17 mouse cellular contexts compared by ENCODE assay signal in the genomic region with DNA sequence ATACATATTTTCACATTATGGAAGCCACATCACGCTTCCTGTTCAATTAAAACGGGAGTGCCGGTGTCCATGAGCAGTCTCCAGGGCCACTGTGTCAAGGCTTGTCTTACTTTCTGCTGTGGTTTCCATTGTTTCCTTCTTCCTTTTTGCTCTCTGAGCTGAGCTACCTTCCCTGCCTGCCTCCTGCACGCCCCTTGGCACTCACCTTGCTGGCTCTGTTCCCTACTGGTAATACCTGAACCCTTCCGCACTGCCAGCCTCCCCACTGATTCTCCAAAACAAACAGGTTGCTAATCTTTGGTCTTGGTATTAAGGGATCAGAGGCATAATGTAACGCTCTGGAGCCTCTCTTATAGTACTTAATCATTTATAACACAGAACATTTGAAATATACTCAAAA.
DNase-seq lines count a peak whose midpoint lies in the region; ATAC-seq lines count a peak whose summit lies in the region.
"Had no signal": no experiment of that assay in that cellular context is flagged by ENCODE, and none has a peak within 500 bp of the region (broad histone marks: within the 10 kb centered on the region; RNA-seq: fewer than 3 reads in every experiment).

No protein-coding gene starts in this region.

- H3K4me3 ChIP-seq in kidney, embryonic 15.5 days (replicated peaks) = no peak overlapping the region
- H3K4me3 ChIP-seq: forebrain, embryonic 15.5 days; hindbrain, embryonic 10.5 days; intestine, embryonic 15.5 days; midbrain, embryonic 13.5 days; neural tube, embryonic 12.5 days had no signal

- WGBS in kidney, embryonic 15.5 days = 74% methylated on average over 6 of the region's 6 CpGs

- no peaks in the 10 kb centered on the region for H3K36me3 ChIP-seq in kidney, embryonic 15.5 days
- H3K36me3 ChIP-seq: forebrain, embryonic 15.5 days; hindbrain, embryonic 10.5 days; intestine, embryonic 15.5 days; midbrain, embryonic 13.5 days; neural tube, embryonic 12.5 days had no signal

- no peak overlapping the region for H3K4me2 ChIP-seq in kidney, embryonic 15.5 days
- H3K4me2 ChIP-seq: forebrain, embryonic 15.5 days; intestine, embryonic 15.5 days; liver, embryonic 11.5 days; midbrain, embryonic 13.5 days; neural tube, embryonic 12.5 days had no signal

- no peak for ATAC-seq in kidney, embryonic 15.5 days (replicated peaks; ENCODE audit: low FRiP score)
- ATAC-seq: CD4-positive, CD25-positive, alpha-beta regulatory T cell, adult 4 months; forebrain, embryonic 15.5 days; intestine, embryonic 15.5 days; lung, postnatal 0 days had no signal

- no peaks in the 10 kb centered on the region for H3K4me1 ChIP-seq in kidney, embryonic 15.5 days
- H3K4me1 ChIP-seq: hindbrain, embryonic 10.5 days; intestine, embryonic 15.5 days; neural tube, embryonic 12.5 days had no signal

- peak; percentile 24 to 59 for DNase-seq in kidney, adult 8-10 months
- DNase-seq in cerebellum, adult 11-12 months = peak; percentile 69
- DNase-seq in cerebellum, adult 9-11 months = peak; percentile 67
- peak; percentile 44 to 51 for DNase-seq in kidney, postnatal 36 days
- DNase-seq in retina, postnatal 1 day = no peak
- no peak for DNase-seq in embryo, embryonic 9.5 days (ENCODE audit: extremely low spot score)
- DNase-seq: adrenal gland, postnatal 25 days; gastrocnemius, postnatal 36 days had no signal

- no peak overlapping the region for H3K9ac ChIP-seq in kidney, embryonic 15.5 days
- H3K9ac ChIP-seq: forebrain, embryonic 15.5 days; intestine, embryonic 15.5 days; midbrain, embryonic 13.5 days; neural tube, embryonic 12.5 days had no signal

- no peaks in the 10 kb centered on the region for H3K27me3 ChIP-seq in kidney, embryonic 15.5 days
- H3K27me3 ChIP-seq: forebrain, embryonic 15.5 days; intestine, embryonic 15.5 days; midbrain, embryonic 13.5 days; neural tube, embryonic 12.5 days had no signal

- no peaks in the 10 kb centered on the region for H3K9me3 ChIP-seq in kidney, embryonic 15.5 days (replicated peaks)
- H3K9me3 ChIP-seq: forebrain, embryonic 15.5 days; hindbrain, embryonic 10.5 days; intestine, embryonic 15.5 days; midbrain, embryonic 13.5 days; neural tube, embryonic 12.5 days had no signal

- H3K27ac ChIP-seq in kidney, embryonic 15.5 days = no peak overlapping the region
- H3K27ac ChIP-seq: forebrain, embryonic 15.5 days; hindbrain, embryonic 10.5 days; intestine, embryonic 15.5 days; midbrain, embryonic 13.5 days; neural tube, embryonic 12.5 days had no signal

Comparison
In these comparisons a context has a peak if more than half of its experiments do, and no peak if none do; other contexts are left out.
1. DNase-seq: peak in kidney, adult 8-10 months (2 of 2), cerebellum, adult 11-12 months (single experiment), cerebellum, adult 9-11 months (single experiment) and kidney, postnatal 36 days (2 of 2); none in retina, postnatal 1 day (single experiment) and embryo, embryonic 9.5 days (single experiment).